Mouse (Mus musculus) T-helper 2 cell (primary cell): ENCODE measurements around the gene Ccnd2.

Experiments used
- in situ Hi-C: fragments of 300-600 bp; cut with MboI, MseI; formaldehyde crosslinking; loops from one replicate; pipeline ENCODE4 v1.15.1; 2025; ENCODE audit warnings: high pct_unique_total_duplicates

The Ccnd2 gene

DNA sequence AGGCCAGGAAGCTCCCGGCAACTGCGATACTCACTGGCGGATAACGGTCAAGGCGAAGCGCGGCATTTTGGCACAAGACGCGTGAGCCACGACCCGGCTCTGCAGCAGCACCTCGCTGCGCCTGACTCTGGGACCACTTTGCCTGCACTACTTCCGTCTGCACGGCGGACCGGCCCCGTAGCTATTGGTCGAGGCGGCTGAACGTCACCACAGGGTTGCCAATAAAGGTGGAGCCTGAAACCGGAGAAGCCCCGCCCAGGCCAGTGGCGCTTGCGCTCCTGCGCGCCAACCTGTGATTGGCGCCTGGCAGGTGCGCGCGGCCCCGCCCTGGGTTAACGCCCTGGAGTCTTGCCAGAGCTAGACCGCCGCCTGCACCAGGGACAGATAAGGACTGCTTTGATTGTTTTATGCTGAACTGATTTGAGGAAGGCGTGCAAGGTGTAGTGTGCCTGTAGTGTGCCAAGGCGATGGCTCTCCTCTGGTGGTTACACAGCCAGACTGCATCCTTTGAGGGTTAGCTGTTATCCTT is 42.5 kb downstream of the Ccnd2 start, which contains the start of gene Tigar:
Gene Tigar (minus strand): TSS at position 156 of the 529 bp plus-strand sequence.
- in situ Hi-C loops = loop anchor here (10.0 kb wide), 2 partner anchors 155 to 1315 kb away; partner anchors contain the start of gene Itfg2

DNA sequence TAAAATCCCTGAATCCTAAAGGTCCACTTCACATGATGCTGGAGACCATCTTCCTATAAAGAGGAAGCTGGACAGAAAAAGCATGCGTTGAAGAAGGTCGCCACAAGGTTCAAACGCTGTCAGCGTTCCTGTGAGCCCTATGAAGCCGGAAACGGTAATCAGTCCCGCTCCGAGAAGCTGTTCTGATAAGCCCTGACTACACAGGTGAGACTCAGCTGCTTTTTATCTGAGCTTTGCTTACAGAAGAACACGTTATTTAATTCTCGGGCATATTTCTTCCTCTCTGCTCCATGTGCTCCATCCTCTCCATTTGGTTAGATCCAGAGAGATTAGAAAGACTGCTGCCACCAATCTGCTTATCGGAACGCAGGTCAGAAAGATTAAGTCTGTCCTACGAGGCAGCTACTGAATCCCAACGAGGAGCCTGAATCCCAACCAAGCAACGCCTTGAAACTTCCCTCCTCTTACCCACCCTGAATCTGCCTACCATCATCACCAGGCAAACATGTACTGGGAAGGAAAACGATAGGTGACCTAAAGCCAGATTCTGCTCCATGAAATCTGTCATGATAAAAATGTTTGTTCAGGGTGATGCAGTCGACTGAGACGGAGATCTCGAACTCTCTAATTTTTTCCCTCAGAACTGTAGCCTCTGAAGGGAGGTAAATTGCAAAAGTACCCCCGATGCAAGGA is 43.5 kb downstream of the Ccnd2 start:
- in situ Hi-C loops = loop anchor here (10.0 kb wide), 2 partner anchors 154 to 1316 kb away; partner anchors contain the start of gene Itfg2

DNA sequence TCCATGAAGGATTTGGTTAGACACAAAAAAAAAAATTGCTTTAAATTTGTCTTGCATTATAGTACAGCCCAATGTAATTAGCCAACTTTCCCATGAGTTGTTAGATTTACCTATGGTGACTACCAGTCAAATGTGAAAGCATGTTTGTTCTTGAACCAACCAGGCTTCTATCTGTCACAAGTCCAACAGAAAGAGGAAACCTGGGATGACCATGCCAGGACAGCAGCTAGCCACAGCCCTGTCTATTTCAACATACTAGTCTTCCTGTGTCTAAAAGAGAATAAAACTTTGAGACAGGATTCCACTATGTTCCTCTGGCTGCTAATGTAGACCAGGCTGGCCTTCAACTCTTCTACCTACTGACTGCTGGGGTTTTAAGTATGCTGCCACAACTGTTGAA is 44.6 kb downstream of the Ccnd2 start:
- in situ Hi-C loops = loop anchor here (10.0 kb wide), 2 partner anchors 153 to 1317 kb away; partner anchors contain the start of gene Itfg2

- in situ Hi-C loops = loop anchor here (10.0 kb wide), 2 partner anchors 152 to 1318 kb away; partner anchors contain the start of gene Itfg2
These were observed 45.3 kb downstream of the Ccnd2 start for GRCm38 (mm10) chr6:127106726-127107125.

DNA sequence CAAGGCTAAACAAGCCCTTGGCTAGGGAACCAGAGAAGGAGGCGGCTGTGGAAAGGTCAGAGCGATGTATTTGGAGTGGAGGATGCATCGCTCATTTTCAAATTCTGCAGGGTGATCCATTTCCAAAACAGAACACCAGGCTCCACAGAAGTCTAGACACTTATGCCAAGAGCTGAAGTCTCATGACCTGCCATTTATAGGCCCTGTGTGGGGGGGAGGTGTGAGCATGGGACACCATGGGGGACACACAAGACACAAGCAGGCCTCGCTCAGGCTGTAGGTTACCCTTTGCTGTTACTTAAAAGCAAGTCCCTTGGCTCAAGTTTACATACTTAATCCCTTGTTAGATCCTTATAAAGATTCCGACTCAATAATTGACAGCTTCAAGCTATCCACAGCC is 45.8 kb downstream of the Ccnd2 start:
- in situ Hi-C loops = loop anchor here (10.0 kb wide), 2 partner anchors 151 to 1319 kb away; partner anchors contain the start of gene Itfg2

DNA sequence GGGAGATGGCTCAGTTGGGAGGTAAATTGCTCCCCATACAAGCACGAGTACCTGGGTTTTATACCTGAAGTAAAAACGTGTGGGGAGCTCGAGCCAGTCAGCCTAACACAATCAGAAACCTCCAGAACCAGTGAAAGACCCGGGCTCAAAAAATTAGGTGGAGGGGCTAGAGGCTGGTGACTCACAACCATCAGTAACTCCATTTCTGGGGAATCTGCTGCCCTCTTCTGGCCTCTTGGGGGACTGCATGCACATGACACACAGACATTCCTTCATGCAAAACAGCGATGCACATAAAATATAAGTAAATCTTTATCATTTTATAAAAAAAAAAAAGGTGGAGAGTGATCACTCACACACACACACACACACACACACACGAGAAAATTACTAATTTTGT is 46.9 kb downstream of the Ccnd2 start:
- in situ Hi-C loops = loop anchor here (10.0 kb wide), 2 partner anchors 150 to 1320 kb away; partner anchors contain the start of gene Itfg2

GRCm38 (mm10) chr6:127104396-127105029 is 47.5 kb downstream of the Ccnd2 start:
- in situ Hi-C loops = loop anchor here (10.0 kb wide), 2 partner anchors 150 to 1320 kb away; partner anchors contain the start of gene Itfg2

GRCm38 (mm10) chr6:127103506-127104275 is 48.3 kb downstream of the Ccnd2 start:
- in situ Hi-C loops = loop anchor here (10.0 kb wide), 2 partner anchors 149 to 1321 kb away; partner anchors contain the start of gene Itfg2

GRCm38 (mm10) chr6:127094565-127094964 is 57.4 kb downstream of the Ccnd2 start:
- in situ Hi-C loops = no loop called here

GRCm38 (mm10) chr6:127086739-127087138 is 65.3 kb downstream of the Ccnd2 start:
- in situ Hi-C loops = no loop called here

DNA sequence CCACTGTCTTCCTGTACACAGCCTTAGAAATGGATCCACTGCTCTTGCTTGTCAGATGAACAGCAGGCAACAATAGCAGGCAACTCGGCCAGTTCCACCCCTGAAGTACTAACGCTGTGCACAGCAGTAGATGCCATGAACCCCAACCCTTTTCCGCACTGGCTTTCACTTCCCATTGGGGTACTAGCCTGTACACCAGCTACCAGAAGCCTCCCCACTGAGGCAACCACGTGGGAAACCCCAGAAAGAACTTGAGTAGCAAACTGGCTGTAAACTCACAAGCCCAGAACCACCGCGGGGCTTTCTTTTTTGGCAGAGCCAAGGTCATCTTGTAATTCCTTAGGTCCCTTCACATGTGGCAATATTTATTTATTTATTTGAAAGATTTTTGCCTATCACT is 70.2 kb downstream of the Ccnd2 start:
- in situ Hi-C loops = no loop called here

GRCm38 (mm10) chr6:127079867-127080731 is 71.9 kb downstream of the Ccnd2 start:
- in situ Hi-C loops = no loop called here
